ENCODE assay signal across 9 mouse cellular contexts in the genomic region with DNA sequence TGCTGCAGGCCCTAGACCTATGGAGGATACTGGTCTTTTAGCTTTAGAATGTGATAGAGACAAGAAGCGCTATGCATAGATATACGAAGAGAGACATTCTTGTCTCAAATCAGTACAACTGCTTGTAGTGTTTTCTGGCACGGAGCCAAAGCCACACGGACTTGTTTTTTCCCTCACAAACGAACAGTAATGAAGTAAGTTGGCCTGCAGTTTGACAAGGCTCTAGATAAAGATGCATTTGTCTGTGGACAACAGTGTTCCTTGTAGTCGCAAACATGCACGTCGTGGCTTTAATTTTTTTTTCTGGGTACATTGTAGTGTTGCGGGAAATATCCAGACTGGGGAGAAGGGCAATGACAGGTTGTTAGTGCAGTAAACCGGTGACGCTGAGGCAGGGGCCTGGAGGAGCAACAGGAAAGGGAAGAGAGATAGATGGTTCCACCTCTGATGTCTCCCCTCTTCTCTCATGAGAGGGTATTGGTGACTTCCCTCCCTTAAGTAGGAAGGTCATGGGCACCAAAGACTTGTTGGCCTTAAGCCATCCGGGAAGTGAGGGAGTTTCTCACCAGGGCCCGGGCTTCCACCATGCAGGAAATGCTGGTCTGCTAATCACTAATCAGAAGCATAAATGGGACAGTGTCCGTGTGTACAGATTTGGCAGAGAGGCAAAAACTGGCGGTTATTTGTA.
DNase-seq lines count a peak whose midpoint lies in the region; ATAC-seq and TF ChIP-seq lines count a peak whose summit lies in the region.
"Had no signal": no experiment of that assay in that cellular context is flagged by ENCODE, and none has a peak within 500 bp of the region (broad histone marks: within the 10 kb centered on the region; RNA-seq: fewer than 3 reads in every experiment).

No protein-coding gene starts in this region.

- H3K4me1 ChIP-seq in heart, postnatal 0 days (ENCODE audit: control insufficient read depth, insufficient read depth): peaks cover 30% of the 10 kb centered on the region
- H3K4me1 ChIP-seq in liver, postnatal 0 days (ENCODE audit: insufficient read depth): peaks cover 11% of the 10 kb centered on the region; the same call in 1 of the 2 replicates

- DNase-seq in cerebellum, postnatal 14 days: peak; percentile 31 to 54
- no peak for DNase-seq in cerebellum, adult 11-12 months
- DNase-seq in ovary, postnatal 10 days (ENCODE audit: low spot score): peak; percentile 20
- DNase-seq in ovary, adult 18-20 months (ENCODE audit: low spot score): no peak
- DNase-seq in heart, postnatal 0 days (ENCODE audit: low spot score): peak; percentile 41
- DNase-seq in liver, postnatal 0 days: peak; percentile 37
- DNase-seq in yolk sac, embryonic 10.5 days (ENCODE audit: low spot score): no peak

- no peak for TF ChIP-seq EP300 in heart, postnatal 0 days (IDR thresholded peaks at IDR 0.05; ENCODE audit: low read depth)
- no peak for TF ChIP-seq EP300 in liver, postnatal 0 days (IDR thresholded peaks at IDR 0.05; ENCODE audit: low read depth)

- peak overlapping the region; percentile 47 for H3K27ac ChIP-seq in heart, postnatal 0 days (ENCODE audit: low read depth)
- H3K27ac ChIP-seq in liver, postnatal 0 days (ENCODE audit: low read depth): no peak overlapping the region
- H3K27ac ChIP-seq: limb, embryonic 12.5 days had no signal

- peak; percentile 50; the same call in 1 of the 2 replicates for ATAC-seq in heart, postnatal 0 days (ENCODE audit: insufficient read depth, low read depth)
- peak; percentile 40 for ATAC-seq in liver, postnatal 0 days
- ATAC-seq in frontal cortex, adult (ENCODE audit: low TSS enrichment): no peak

- H3K9me3 ChIP-seq in heart, postnatal 0 days (replicated peaks; ENCODE audit: control insufficient read depth, low read length): no peaks in the 10 kb centered on the region
- no peaks in the 10 kb centered on the region for H3K9me3 ChIP-seq in liver, postnatal 0 days (ENCODE audit: low read length)

- 14% methylated on average over 15 of the region's 15 CpGs for WGBS in heart, postnatal 0 days
- 48% methylated on average over 15 of the region's 15 CpGs for WGBS in liver, postnatal 0 days (ENCODE audit: insufficient replicate concordance)

- no peak overlapping the region for H3K4me3 ChIP-seq in heart, postnatal 0 days (ENCODE audit: low read depth, low read length)
- H3K4me3 ChIP-seq in liver, postnatal 0 days (ENCODE audit: low read depth, low read length): no peak overlapping the region
- H3K4me3 ChIP-seq: limb, embryonic 12.5 days had no signal

- H3K9ac ChIP-seq in heart, postnatal 0 days (replicated peaks; ENCODE audit: low read depth, low read length): 0 out of 2 replicates have a peak overlapping the region, but pooled peaks have one; percentile 9
- no peak overlapping the region for H3K9ac ChIP-seq in liver, postnatal 0 days (replicated peaks)
- H3K9ac ChIP-seq: limb, embryonic 12.5 days had no signal

- H3K4me2 ChIP-seq in heart, postnatal 0 days (ENCODE audit: low read depth, low read length): peak overlapping the region; percentile 20
- H3K4me2 ChIP-seq in liver, postnatal 0 days (ENCODE audit: low read depth, low read length): no peak overlapping the region
- H3K4me2 ChIP-seq: limb, embryonic 12.5 days had no signal

- TF ChIP-seq CTCF in heart, postnatal 0 days (IDR thresholded peaks at IDR 0.05; ENCODE audit: low read depth): no peak
- no peak for TF ChIP-seq CTCF in liver, postnatal 0 days (IDR thresholded peaks at IDR 0.05; ENCODE audit: low read depth)

- H3K36me3 ChIP-seq in heart, postnatal 0 days (replicated peaks; ENCODE audit: control insufficient read depth, insufficient read depth, low read length): no peaks in the 10 kb centered on the region; the same call in 1 of the 2 replicates
- no peaks in the 10 kb centered on the region for H3K36me3 ChIP-seq in liver, postnatal 0 days (replicated peaks; ENCODE audit: insufficient read depth, low read length)

- no peaks in the 10 kb centered on the region for H3K27me3 ChIP-seq in heart, postnatal 0 days (ENCODE audit: control insufficient read depth, insufficient read depth, low read length)
- H3K27me3 ChIP-seq in liver, postnatal 0 days (ENCODE audit: insufficient read depth, low read length): no peaks in the 10 kb centered on the region
- H3K27me3 ChIP-seq: limb, embryonic 12.5 days had no signal

Comparison
In these comparisons a context has a peak if more than half of its experiments do, and no peak if none do; other contexts are left out.
1. DNase-seq: peak in cerebellum, postnatal 14 days (2 of 2), ovary, postnatal 10 days (single experiment), heart, postnatal 0 days (single experiment) and liver, postnatal 0 days (single experiment); none in cerebellum, adult 11-12 months (single experiment), ovary, adult 18-20 months (single experiment) and yolk sac, embryonic 10.5 days (single experiment).